Mouse (Mus musculus): ENCODE measurements around the gene Elp1.

DNA sequence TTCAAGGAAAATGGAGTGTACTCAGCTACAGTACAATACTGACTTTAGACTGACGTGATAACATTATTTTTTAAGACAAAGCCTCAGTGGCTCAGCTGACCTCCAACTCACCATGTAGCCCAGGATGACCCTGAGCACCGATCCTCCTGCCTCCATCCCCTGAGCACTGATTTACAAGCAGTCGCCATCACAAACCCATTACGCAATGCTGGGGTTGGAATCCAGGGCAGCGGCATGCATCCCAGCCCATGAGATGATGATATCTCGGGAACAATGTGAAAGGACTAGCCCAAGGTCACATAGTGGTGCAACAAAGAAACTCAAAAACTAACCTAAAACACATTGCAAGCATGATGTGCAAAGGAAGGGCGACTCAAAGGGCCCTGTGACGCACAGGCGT lies 22.1 kb upstream of the Elp1 start:
- TF ChIP-seq CTCF (IDR thresholded peaks at IDR 0.05; ENCODE audit: low read depth), result no peak
- no peak for TF ChIP-seq EP300 (IDR thresholded peaks at IDR 0.05; ENCODE audit: low read depth)
